Mouse (Mus musculus) erythroid progenitor cell, adult 5-6 weeks (primary cell): Measurements from ENCODE around the gene Rnf31. TPM values are rescaled to one million over a fixed set of nuclear protein-coding genes. Genes with fewer than 3 reads are reported as not detected.

Experiments used
- ATAC-seq: replicated peaks from 2 replicates; pipeline ENCODE4 v1.8.0; 2016; ENCODE audit warnings: moderate number of reproducible peaks, mild to moderate bottlenecking, moderate TSS enrichment, inconsistent platforms; ENCODE audit not compliant: poor library complexity, low FRiP score, severe bottlenecking
- total RNA-seq, 2 experiments: library from RNA; stranded (forward) in 1 of 2; stranded (reverse) in 1 of 2; fragments of 150-400 nt in 1 of 2; fragments of 186-747, 209-891 nt in 1 of 2; gene quantifications; 2 replicates each; pipeline versions ENCODE4 v1.2.3 to v1.2.4; 2015 to 2017; ENCODE audit warnings: low replicate concordance in 2 of 2

Gene Rnf31
- total RNA-seq (2015; ENCODE audit: low replicate concordance) (20.2 and 22.2 TPM in 2 replicates), total RNA-seq (2017; ENCODE audit: low replicate concordance) (31.8 and 34.7 TPM in 2 replicates)

DNA sequence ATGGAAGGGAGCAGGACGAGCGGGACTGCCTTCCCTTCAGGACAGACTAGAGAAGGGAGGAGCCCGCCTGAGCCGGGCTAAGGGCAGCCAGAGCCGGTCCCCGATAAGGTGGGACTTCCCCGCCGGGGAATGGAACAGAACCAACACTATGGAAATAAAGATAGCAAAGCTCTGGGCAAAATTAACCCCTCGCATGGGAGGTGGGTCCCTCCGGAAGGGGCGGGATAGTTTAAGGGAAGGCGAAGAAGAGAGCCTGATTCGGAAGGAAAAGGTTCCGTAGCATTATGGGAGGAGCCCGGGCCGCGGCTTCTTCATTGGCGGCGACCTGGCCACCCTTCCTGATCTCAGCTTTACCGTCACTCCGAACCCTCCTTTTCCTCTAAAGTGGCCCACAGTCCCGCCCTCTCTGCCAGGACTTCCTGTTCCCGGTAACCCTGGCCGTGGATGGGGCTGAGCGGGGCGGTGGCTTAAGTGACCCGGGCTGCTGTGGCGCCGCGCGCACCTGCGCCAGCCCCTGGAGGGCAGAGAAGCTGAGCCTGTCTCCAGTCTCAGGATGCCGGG is at the start of gene Rnf31:
TSS of gene Rnf31 (plus strand) at position 378 of the 561 bp plus-strand sequence.
- ATAC-seq = peak; percentile 88

- peak; percentile 72 for ATAC-seq
These were observed 49.2 kb upstream of the Rnf31 start for GRCm38 (mm10) chr14:55542268-55542667.

GRCm38 (mm10) chr14:55544334-55544733 is 47.2 kb upstream of the Rnf31 start:
- ATAC-seq = no peak

DNA sequence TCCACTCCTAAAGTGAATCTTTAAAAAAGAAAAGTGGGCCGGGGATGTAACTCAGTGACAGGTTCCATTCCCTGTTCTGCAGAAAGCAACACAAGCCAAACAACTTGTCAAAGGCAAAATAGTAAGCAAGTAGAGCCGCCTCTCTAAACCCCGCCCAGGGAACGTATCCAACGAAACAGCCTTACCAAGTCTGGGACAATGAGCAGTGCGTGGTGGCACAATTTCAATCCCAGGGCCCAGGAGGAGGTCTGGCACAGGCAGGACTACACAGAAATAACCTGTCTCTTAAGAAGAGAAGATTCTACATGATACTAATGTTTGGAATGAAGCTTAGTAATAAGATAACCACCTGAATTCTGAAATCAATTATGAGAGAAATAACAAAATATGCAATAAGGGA is 41.3 kb upstream of the Rnf31 start:
- no peak for ATAC-seq

GRCm38 (mm10) chr14:55551347-55551746 is 40.2 kb upstream of the Rnf31 start:
- no peak for ATAC-seq

- no peak for ATAC-seq
These were observed 39.7 kb upstream of the Rnf31 start for GRCm38 (mm10) chr14:55551794-55552193.

DNA sequence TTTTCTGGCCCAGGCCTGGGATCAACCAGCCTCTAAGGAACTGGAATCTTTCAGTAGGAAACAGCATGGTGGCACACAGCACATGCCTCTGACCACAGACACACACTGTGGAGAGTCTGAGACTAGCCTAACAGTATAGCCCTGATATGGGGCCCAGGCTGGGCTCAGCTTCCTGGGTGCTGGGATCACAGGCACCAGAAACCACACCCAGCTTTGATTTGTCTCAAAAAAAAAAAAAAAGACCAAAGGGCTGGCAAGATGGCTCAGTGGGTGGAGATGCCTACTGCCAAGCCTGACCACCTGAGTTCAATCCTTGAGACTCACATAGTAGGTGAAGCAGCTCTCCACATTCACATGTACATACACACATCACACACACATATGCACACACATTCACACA is 36.9 kb upstream of the Rnf31 start:
- no peak for ATAC-seq

- ATAC-seq = no peak
These were observed 35.7 kb upstream of the Rnf31 start for GRCm38 (mm10) chr14:55555788-55556187.

GRCm38 (mm10) chr14:55557003-55557402 is 34.5 kb upstream of the Rnf31 start:
- no peak for ATAC-seq

- ATAC-seq = no peak
These were observed 33.9 kb upstream of the Rnf31 start for GRCm38 (mm10) chr14:55557587-55557986.

- 0 out of 2 replicates have a peak, but pooled peaks have one; percentile 19 for ATAC-seq
These were observed 32.6 kb upstream of the Rnf31 start for GRCm38 (mm10) chr14:55558740-55559448.

GRCm38 (mm10) chr14:55559799-55560201 is 31.7 kb upstream of the Rnf31 start, which contains the start of gene Dcaf11:
TSS of gene Dcaf11 (plus strand) at chr14:55560006.
- peak; percentile 76 for ATAC-seq

DNA sequence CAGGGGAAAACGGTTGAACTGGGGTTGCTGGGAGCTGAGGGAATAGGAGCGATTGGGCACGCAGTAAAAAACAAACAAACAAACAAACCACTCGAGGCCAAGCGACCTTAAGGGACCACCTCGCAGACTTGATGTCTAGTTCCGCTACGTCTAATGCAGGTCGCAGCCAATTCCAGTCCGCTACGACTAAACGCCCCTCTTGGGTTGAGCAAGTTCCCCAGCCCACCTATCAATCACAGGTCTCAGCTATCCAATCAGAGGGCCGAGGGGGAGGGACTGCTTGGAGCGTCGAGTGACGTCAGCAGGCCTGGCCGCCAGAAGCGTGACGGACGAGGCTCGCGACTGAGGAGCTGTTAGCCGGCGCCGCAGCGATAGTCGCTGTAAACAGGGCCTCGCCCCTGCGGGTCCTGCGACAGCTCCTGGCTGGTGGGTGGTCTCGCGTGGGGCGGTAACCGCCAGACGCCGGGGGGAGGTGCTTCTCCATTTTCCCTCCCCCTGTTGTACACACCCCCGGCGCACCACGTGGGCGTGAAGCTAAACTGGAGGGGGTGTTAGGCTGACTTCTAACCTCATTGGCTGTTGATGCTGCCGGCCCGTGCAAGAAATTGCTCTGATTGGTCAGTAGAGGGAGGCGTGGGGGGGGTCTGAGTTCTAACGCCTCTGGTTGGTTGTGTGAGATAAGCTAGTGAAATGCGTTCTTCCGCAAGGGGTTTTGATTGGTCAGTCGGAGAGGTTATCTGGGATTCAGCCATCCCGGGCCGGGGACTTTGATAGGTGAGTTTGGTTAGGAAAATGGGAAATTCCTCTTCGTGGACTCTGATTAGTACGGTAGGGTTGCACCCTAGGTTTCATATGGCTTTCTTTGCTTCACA is 31.1 kb upstream of the Rnf31 start, which contains the start of gene A730061H03Rik:
TSS of gene A730061H03Rik (minus strand) at position 205 of the 872 bp plus-strand sequence.
- peak; percentile 84 for ATAC-seq

DNA sequence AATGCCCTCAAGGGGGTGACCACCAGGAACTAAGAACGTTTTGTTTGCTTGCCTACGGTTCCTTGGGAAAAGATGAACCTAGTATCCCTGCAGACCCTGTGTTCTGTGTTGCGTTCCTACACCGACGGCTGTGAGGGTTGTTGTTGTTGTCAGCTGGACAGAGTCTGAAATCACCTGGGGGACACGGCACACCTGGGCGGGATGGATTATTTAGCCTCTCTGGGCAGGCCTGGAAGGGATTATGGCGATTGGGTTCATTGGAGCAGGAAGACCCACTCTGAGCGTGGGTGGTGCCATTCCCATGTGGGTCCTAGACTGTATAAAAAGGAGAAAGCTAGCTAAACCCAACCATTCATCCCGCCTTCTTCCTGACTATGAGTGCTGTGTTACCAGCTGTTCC is 29.6 kb upstream of the Rnf31 start:
- no peak for ATAC-seq

GRCm38 (mm10) chr14:55563249-55563648 is 28.3 kb upstream of the Rnf31 start:
- no peak for ATAC-seq

DNA sequence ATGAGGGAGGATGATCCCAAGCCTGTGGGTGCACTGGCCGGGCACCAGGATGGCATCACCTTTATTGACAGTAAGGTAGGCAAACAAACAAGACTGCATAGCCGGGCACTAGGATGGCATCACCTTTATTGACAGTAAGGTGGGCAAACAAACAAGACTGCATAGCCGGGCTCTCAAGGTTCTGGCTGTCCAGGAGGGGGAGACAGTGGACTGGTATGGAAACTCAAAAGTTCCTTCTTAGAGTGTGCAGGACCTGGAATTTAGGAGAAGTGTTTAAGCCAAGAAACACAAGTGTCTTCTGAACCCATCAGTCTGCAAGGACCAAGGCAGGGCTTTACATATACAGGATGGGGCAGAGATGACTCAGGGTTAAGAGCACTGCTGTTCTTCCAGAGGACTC is 25.8 kb upstream of the Rnf31 start:
- no peak for ATAC-seq

DNA sequence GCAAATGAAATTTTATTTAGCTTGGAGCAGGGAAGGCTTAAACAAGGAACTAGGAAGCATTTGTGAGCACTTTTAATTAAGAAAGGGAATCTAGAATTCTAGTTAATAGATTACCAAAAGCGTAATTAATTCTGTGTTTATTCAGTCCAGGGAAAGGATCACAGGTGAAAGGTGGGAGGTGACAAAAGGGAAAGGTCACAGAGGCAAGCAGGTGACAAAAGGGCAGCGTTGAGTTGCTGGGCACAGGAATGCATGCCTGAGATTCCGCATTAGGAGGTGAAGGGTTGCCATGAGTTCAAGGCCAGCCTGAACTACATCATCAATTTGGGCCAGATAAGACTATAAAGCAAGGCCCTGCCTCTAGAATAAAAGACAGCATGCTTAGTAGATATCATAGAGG is 24.0 kb upstream of the Rnf31 start:
- no peak for ATAC-seq

GRCm38 (mm10) chr14:55570588-55570987 is 20.9 kb upstream of the Rnf31 start:
- ATAC-seq = no peak

DNA sequence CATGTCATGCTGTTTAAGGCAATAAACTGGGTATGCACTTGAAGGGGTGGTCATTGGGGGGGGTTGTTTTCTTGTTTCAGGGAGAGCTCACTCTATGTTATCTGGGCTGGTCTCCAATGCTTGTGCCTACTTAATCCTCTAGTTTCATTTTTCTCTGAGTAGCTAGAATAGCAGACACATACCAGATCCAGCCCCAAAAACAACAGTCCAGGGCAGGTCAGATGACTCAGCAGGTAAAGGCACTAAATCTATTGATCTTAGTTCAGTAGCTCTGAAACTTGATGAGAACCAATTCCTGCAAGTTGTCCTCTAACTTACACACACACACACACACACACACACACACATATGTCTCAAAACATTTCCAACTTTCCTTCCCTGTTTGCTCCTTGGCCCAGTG is 19.7 kb upstream of the Rnf31 start:
- ATAC-seq = no peak

GRCm38 (mm10) chr14:55575302-55575701 is 16.2 kb upstream of the Rnf31 start, which contains the start of gene Fitm1:
TSS of gene Fitm1 (plus strand) at chr14:55575617.
- no peak for ATAC-seq
